Mouse (Mus musculus) left cerebral cortex, adult 2 months (tissue): ENCODE data around the gene Gm2012. TPM values are rescaled to one million over a fixed set of nuclear protein-coding genes. Genes with fewer than 3 reads are reported as not detected.
"Not testable (repeated sequence)": the region's sequence is repeated elsewhere in the genome, so short reads cannot be mapped to it uniquely, and the experiment has no call there.

ENCODE experiments used
- DNase-seq, 2 experiments: peaks; one replicate each; pipeline ENCODE4 v3.0.0; 2021 to 2022; ENCODE audit warnings: low spot score in 2 of 2, mixed read lengths in 1 of 2; ENCODE audit errors: extremely low spot score in 1 of 2
- H3K27ac ChIP-seq: fragments of 200-600 bp; 2 replicates; pipeline ENCODE4 v1.8.1; 2022
- H3K4me3 ChIP-seq: fragments of 200-600 bp; 2 replicates; pipeline ENCODE4 v1.8.1; 2022
- intact Hi-C: fragments of 180-260 bp; cut with DNase I; formaldehyde crosslinking; loops from one replicate; pipeline ENCODE4 v1.15.1; 2025
- long read RNA-seq, 2 experiments: library from polyadenylated mRNA; stranded (forward); transcript quantifications; one replicate each; pipeline ENCODE4 v2.0.0; 2021; ENCODE audit warnings: borderline mapping rate in 2 of 2
- microRNA-seq, 2 experiments: library from miRNA; unstranded; fragments of <30 nt; microRNA quantifications; one replicate each; pipeline ENCODE4 v1.2.0; 2021
- total RNA-seq, 2 experiments: library from RNA; stranded (reverse); gene quantifications; 2 replicates each; pipeline ENCODE4 v1.2.3; 2021

The Gm2012 gene
- total RNA-seq = not detected
- long read RNA-seq, experiment 1 = 0 reads
- long read RNA-seq, experiment 2 = 0 reads

DNA sequence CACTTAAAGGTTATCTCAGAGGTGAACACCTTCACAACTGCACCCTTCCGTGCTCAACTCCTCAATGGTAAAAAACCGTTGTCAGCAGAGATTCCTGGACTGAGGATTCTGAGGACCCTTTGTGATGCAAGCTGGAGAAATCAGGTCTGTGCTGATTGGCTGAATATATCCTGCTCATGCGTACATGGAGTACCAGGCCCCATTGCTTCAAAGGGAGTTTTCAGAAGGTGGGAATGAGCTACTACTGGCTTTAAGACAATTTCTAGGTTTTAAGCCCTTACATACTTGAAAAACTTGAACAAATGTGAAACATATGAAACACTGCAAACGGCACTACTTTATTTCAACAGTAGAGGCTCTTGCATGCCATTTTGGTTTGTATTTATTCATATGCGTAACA lies at the start of gene Gm2012:
Gm2012 (minus strand) TSS at position 101 of the 400 bp plus-strand sequence.
- intact Hi-C loops, DNase-seq, H3K27ac ChIP-seq, H3K4me3 ChIP-seq: not testable (repeated sequence)

DNA sequence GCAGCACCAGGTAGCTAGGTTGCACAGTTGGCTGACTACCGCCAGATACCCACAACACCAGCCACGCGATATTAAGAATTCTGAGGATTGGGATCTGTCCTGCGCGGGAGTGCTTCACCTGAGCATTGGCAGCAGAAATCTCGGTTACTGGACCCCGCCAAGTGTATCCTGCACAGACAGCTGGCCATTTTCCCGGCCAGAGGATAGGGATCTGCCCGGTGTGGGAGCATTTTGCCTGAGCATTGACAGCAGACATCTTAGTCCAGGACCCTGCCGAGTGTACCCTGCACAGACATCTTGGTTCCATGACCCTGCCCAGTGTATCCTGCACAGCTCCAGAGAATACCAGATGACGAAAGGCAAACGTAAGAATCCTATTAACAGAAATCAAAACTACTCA lies 72.0 kb downstream of the Gm2012 start:
- H3K27ac ChIP-seq, DNase-seq, intact Hi-C loops, H3K4me3 ChIP-seq: not testable (repeated sequence)

Small RNA genes lying within 50 kb of the gene (microRNA-seq; reads per million reads assigned to microRNA genes)
- 0 reads per million in 2 experiments for gene Gm26302

Other genes with a start within 250 kb of the Gm2012 start
- not detected for gene Gm5168, start 180.3 kb downstream of the Gm2012 start, total RNA-seq
- gene Gm2030, start 78.7 kb upstream of the Gm2012 start, total RNA-seq = not detected